Mouse (Mus musculus) ES-Bruce4 (cell line): ENCODE measurements around the gene Arhgap9. TPM values are rescaled to one million over a fixed set of nuclear protein-coding genes. Genes with fewer than 3 reads are reported as not detected.

Source experiments
- H3K27ac ChIP-seq: 2 replicates; pipeline ENCODE4 v1.5.1; 2012; ENCODE audit warnings: low read length, inconsistent platforms; ENCODE audit not compliant: insufficient read depth
- H3K27me3 ChIP-seq: 2 replicates; pipeline ENCODE4 v1.6.1; 2012; ENCODE audit warnings: mild to moderate bottlenecking, low read length, inconsistent platforms; ENCODE audit not compliant: control insufficient read depth, poor library complexity, insufficient read depth, severe bottlenecking
- H3K36me3 ChIP-seq: 2 replicates; pipeline ENCODE4 v1.6.1; 2012; ENCODE audit warnings: inconsistent platforms, mild to moderate bottlenecking, low read length, moderate library complexity; ENCODE audit not compliant: control insufficient read depth, poor library complexity, insufficient read depth, severe bottlenecking
- H3K4me1 ChIP-seq: one replicate; pipeline ENCODE4 v1.8.1; 2011; ENCODE audit warnings: low read length; ENCODE audit not compliant: control insufficient read depth, insufficient read depth
- H3K4me3 ChIP-seq: 2 replicates; pipeline ENCODE4 v1.5.1; 2011; ENCODE audit warnings: low read depth, mild to moderate bottlenecking, low read length
- H3K9ac ChIP-seq: 2 replicates; pipeline ENCODE4 v1.6.1; 2012; ENCODE audit warnings: low read depth, mild to moderate bottlenecking, inconsistent platforms; ENCODE audit not compliant: poor library complexity, severe bottlenecking
- H3K9me3 ChIP-seq: replicated peaks from 2 replicates; pipeline ENCODE4 v1.6.1; 2012; ENCODE audit warnings: mild to moderate bottlenecking, low read length, inconsistent platforms; ENCODE audit not compliant: control insufficient read depth, poor library complexity, insufficient read depth, severe bottlenecking
- CTCF ChIP-seq: IDR thresholded peaks from one replicate; pipeline ENCODE4 v1.8.1; 2011; ENCODE audit warnings: low read depth, low read length
- EP300 ChIP-seq: IDR thresholded peaks from 2 replicates; pipeline ENCODE4 v1.6.1; 2011; ENCODE audit warnings: low read depth, low read length; ENCODE audit not compliant: insufficient read depth
- POLR2A ChIP-seq: IDR thresholded peaks from one replicate; pipeline ENCODE4 v1.8.1; 2011; ENCODE audit warnings: low read length; ENCODE audit not compliant: insufficient read depth
- polyA plus RNA-seq: library from polyadenylated mRNA; stranded (reverse); fragments of >200 nt; gene quantifications from 2 replicates; pipeline ENCODE4 v1.2.4, GENCODE M21; 2011; ENCODE audit warnings: low read depth; ENCODE audit not compliant: missing spikeins, insufficient read depth, insufficient read length

Arhgap9 gene
- polyA plus RNA-seq, 1 experiment: 8.5 TPM

DNA sequence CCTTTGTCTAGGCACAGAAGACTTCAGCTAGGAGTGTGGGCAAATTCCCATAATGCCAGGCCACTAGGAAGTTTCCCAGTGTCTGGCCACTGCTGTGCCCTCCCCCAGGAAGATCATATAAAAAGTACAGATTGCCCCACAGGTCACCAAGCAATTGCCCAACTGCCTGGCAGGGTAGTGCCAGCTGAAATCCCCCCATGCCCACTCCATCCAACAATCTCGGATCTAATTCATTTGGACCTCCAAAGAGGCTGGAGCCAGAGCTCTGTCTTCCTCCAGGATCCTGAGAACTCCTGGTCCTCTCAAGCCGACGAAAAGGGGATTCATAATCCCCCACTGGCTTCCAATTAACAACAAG lies 33.8 kb upstream of the Arhgap9 start:
- H3K9me3 ChIP-seq: no peaks in the 10 kb centered on the region
- H3K9ac ChIP-seq: peak overlapping the region; percentile 97
- no peaks in the 10 kb centered on the region for H3K27me3 ChIP-seq
- TF ChIP-seq POLR2A (no peak), EP300 (no peak), CTCF (no peak)
- peaks cover 11% of the 10 kb centered on the region for H3K4me1 ChIP-seq
- H3K4me3 ChIP-seq: peak overlapping the region; percentile 80
- H3K36me3 ChIP-seq: peaks cover 13% of the 10 kb centered on the region
- H3K27ac ChIP-seq: peak overlapping the region; percentile 23

DNA sequence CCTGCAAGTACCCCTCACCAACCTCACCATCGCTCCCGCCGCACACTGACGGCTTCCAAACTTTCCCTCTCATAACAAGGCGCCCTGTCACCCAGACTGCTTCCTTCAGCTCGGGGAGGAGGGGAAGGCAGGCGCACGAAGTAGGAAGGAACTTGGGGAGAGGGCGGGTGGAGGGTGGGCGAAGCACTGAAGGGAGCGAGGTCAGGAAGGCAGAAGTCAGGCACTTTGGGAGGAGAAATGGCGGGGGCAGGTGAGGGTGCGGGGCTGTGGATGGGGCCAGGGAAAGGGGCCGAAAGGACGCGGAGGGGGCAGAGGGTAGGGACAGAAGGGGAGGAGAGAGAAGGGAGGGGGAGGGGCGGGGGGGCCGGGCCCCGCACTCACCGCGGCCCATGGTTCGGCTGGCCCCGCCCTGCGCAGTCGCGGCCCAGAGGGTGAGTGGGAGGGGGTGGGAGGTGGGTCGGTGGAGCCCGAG lies 33.4 kb upstream of the Arhgap9 start:
- Histone ChIP-seq H3K36me3 (peaks cover 8% of the 10 kb centered on the region), H3K4me1 (peaks cover 11% of the 10 kb centered on the region), H3K9me3 (no peaks in the 10 kb centered on the region), H3K27ac (peak overlapping the region; percentile 23), H3K27me3 (no peaks in the 10 kb centered on the region), H3K9ac (peak overlapping the region; percentile 97), H3K4me3 (peak overlapping the region; percentile 80)
- no peak for TF ChIP-seq EP300
- no peak for TF ChIP-seq POLR2A
- no peak for TF ChIP-seq CTCF

DNA sequence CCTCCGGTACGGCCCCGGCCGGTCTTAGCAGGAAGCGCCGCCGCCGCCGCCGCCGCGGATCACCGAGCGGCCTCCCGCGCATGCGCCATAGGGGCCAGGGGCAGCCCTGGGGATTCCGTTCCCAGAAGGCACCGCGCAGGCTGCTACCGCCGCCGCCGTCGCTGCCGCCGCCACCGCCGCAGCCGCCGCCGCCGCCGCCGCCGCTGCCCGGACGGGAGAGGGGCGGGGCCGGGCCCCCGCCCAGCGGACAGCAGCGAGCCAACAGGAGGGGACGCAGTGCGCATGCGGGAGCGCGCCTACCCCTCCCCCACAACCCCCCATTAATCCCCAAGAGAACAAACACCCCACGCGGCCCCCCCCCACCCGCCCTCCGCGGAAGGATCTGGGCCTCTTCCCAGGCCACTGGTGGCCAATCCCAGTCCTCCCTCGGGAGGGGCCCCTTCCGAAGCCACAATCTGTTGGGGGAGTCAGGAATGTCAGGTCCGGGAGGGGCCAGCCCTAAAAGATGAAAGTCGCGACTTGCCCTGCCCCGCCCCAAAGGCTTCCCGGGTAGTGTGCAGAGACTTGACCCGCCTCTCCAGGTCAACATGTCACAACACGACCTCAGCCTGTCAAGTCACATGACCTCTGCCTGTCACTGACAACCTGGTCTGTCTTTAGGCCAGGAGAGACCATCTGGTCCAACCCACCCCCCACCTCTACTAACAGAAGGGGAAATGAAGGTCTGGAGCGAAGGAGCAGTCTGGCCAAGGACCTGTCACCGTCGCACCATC lies 32.8 kb upstream of the Arhgap9 start, which contains the start of gene Mbd6:
Mbd6 (minus strand) TSS at position 219 of the 773 bp plus-strand sequence.
- TF ChIP-seq EP300 (peak; percentile 86), POLR2A (no peak)
- Histone ChIP-seq H3K4me1 (peaks cover 11% of the 10 kb centered on the region), H3K4me3 (peak within 1 kb of the TSS; percentile 80), H3K9ac (peak within 1 kb of the TSS; percentile 97), H3K27ac (peak within 1 kb of the TSS; percentile 97), H3K27me3 (no peaks in the 10 kb centered on the region), H3K36me3 (peaks cover 9% of the 10 kb centered on the region), H3K9me3 (no peaks in the 10 kb centered on the region)

DNA sequence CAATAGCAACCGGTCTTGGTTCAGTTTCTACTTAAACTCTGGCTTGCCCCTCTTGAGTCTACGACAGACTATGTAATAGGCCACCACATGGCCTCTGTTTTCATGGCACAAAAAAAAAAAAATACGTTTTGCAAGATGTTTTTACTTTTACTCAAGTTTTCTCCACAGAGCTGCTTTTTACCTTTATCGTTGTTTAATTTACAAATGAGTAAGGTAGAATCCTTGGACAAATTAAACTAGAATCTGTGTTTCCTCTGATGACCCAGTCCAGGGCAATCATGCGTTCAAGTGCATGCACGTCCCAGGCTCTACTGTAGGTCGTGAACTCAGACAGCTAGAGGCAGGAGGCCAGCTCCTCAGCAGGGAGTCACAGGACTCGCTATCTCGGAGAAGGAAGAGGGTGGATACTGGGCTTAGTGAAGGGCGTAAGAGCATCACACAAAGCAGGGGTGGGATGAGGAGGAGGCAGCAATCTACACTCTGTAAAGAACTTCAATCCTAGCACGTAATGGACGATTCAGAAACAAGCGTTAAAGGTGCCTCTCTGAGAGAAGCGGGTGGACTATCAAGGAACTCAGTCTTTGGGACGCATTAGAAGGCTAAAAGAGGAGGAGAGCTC lies 32.1 kb upstream of the Arhgap9 start:
- H3K27me3 ChIP-seq: no peaks in the 10 kb centered on the region
- H3K9ac ChIP-seq: peak overlapping the region; percentile 58
- H3K4me1 ChIP-seq: peaks cover 11% of the 10 kb centered on the region
- H3K27ac ChIP-seq: peak overlapping the region; percentile 97
- H3K9me3 ChIP-seq: no peaks in the 10 kb centered on the region; the same call in 1 of the 2 replicates
- no peak for TF ChIP-seq EP300
- TF ChIP-seq CTCF: no peak
- no peak for TF ChIP-seq POLR2A
- peaks cover 11% of the 10 kb centered on the region for H3K36me3 ChIP-seq
- peak overlapping the region; percentile 62 for H3K4me3 ChIP-seq

DNA sequence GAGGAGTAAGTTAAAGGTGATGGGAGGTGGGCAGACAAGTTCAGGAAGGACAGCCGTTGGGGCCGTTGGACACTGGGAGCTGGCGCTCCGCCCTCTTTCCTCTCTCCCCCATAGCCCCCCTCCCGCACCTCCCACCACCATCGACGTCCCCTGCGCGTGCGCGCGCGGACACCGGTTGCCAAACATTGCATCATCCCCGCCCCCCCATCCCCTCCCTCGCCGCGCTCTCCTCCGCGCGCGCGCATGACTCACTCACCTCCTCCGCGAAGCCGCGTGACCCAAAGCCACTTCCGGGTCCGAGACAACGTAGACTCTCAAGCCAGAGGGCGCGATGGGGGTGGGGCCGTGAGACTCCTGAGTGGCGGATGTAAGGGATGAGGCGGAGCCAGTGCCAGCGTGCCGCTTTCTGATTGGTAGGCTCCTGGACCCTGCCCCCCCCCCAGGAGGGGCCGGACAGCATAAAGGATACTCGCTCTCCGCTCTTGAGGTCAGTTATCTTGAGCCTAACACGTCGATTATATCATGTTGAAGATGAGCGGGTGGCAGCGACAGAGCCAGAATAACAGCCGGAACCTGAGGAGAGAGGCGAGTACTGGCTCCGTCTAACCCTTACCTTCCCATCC lies 31.3 kb upstream of the Arhgap9 start:
- peak overlapping the region; percentile 97 for H3K27ac ChIP-seq
- peaks cover 19% of the 10 kb centered on the region for H3K36me3 ChIP-seq
- no peaks in the 10 kb centered on the region for H3K27me3 ChIP-seq
- peaks cover 11% of the 10 kb centered on the region for H3K4me1 ChIP-seq
- TF ChIP-seq POLR2A: peak; percentile 98
- peak; percentile 80; the same call in 1 of the 2 replicates for TF ChIP-seq EP300
- TF ChIP-seq CTCF: no peak
- H3K9me3 ChIP-seq: peaks cover 3% of the 10 kb centered on the region; the same call in 1 of the 2 replicates
- peak overlapping the region; percentile 58 for H3K9ac ChIP-seq
- peak overlapping the region; percentile 93 for H3K4me3 ChIP-seq
